Mouse (Mus musculus) lung, embryonic 15.5 days (tissue): Measurements from ENCODE around the gene Cfap299. TPM values are rescaled to one million over a fixed set of nuclear protein-coding genes. Genes with fewer than 3 reads are reported as not detected.

Source experiments
- ATAC-seq: fragments of 200-750 bp; cut with Nextera tagmentation; 2 replicates; pipeline ENCODE4 v1.8.0; 2017; ENCODE audit warnings: moderate number of reproducible peaks, borderline replicate concordance; ENCODE audit not compliant: low FRiP score, low TSS enrichment; ENCODE audit errors: extremely low read depth
- H3K27ac ChIP-seq: fragments of 300-500 bp; sonication (generic); 2 replicates; pipeline ENCODE4 v1.5.1; 2015; ENCODE audit warnings: moderate library complexity, mild to moderate bottlenecking, inconsistent platforms
- H3K27me3 ChIP-seq: fragments of 300-500 bp; sonication (generic); 2 replicates; pipeline ENCODE4 v1.6.1; 2015; ENCODE audit warnings: inconsistent platforms
- H3K36me3 ChIP-seq: fragments of 300-500 bp; sonication (generic); 2 replicates; pipeline ENCODE4 v1.6.1; 2015; ENCODE audit warnings: inconsistent platforms
- H3K4me1 ChIP-seq: fragments of 300-500 bp; sonication (generic); 2 replicates; pipeline ENCODE4 v1.6.1; 2015; ENCODE audit warnings: inconsistent platforms
- H3K4me2 ChIP-seq: fragments of 300-500 bp; sonication (generic); 2 replicates; pipeline ENCODE4 v1.6.1; 2015; ENCODE audit warnings: inconsistent platforms, mild to moderate bottlenecking, moderate library complexity
- H3K4me3 ChIP-seq: fragments of 300-500 bp; sonication (generic); 2 replicates; pipeline ENCODE4 v1.5.1; 2015; ENCODE audit warnings: mild to moderate bottlenecking, inconsistent platforms
- H3K9ac ChIP-seq: fragments of 300-500 bp; sonication (generic); 2 replicates; pipeline ENCODE4 v1.6.1; 2015; ENCODE audit warnings: inconsistent platforms
- H3K9me3 ChIP-seq: fragments of 300-500 bp; sonication (generic); 2 replicates; pipeline ENCODE4 v1.6.1; 2016; ENCODE audit warnings: inconsistent platforms
- WGBS: fragments of 180-500 bp; shearing (Covaris S2); methylation state at CpG from one replicate; pipeline ENCODE4 v1.1.7; 2015; 5-methylcytosine and 5-hydroxymethylcytosine counted together
- polyA plus RNA-seq: library from polyadenylated mRNA; unstranded; fragments of >200 nt; fragmentation: Nextera tagmentation; extraction: Ambion mirVana; gene quantifications from 2 replicates; pipeline ENCODE4 v1.2.1, GENCODE M21; 2015

Gene Cfap299
- polyA plus RNA-seq, 1 experiment from 2014 or later = 3.0 TPM

DNA sequence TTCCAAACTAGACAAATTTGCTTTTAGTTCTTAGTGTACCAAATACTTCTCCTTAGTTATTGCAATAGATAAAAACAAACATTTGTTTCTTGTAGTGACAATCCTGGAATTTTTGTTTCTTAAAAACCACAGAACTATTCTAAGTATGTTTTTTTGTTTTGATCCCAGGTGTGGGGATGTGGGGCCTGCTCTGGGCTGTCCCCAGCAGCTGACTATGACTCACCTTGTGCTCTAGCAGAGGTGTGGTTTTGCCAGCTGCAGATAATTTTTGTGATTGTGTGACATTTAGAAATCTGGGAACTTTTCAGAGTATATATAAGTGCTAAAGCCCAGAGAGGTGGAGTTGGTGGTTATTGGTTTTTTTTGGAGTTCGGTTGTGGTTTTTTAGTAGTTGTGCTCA lies 221.8 kb downstream of the Cfap299 start:
- WGBS = 94% methylated on average over 1 of the region's 1 CpGs
- Histone ChIP-seq H3K27ac (no peak overlapping the region), H3K27me3 (no peaks in the 10 kb centered on the region), H3K36me3 (no peaks in the 10 kb centered on the region), H3K9ac (no peak overlapping the region), H3K4me3 (no peak overlapping the region), H3K4me1 (peaks cover 9% of the 10 kb centered on the region), H3K9me3 (no peaks in the 10 kb centered on the region), H3K4me2 (no peak overlapping the region)
- ATAC-seq = no peak

DNA sequence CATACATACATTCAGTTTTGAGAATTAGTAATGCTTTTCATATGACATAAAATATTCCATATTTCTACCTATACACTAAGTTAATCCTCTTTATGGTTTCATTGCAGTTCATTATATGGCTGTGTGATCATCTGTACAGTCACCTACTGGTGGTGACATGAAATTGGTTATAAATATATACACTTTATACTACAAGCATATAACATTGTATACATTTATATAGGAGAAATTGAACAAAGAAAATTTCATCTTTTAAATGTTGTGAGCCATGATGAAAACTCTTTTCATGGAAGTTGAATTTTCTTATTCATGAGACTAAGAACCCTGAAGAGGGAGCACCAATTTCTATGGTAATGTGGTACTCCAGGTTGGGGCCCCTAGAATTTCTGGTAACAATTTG lies 223.3 kb downstream of the Cfap299 start, which contains the start of gene Gm11111:
Gene Gm11111 (plus strand): TSS at position 301 of the 400 bp plus-strand sequence.
- Histone ChIP-seq H3K9ac (no peak within 1 kb of the TSS), H3K9me3 (no peaks in the 10 kb centered on the region), H3K4me1 (peaks cover 9% of the 10 kb centered on the region), H3K4me2 (no peak within 1 kb of the TSS), H3K36me3 (no peaks in the 10 kb centered on the region), H3K27ac (no peak within 1 kb of the TSS), H3K27me3 (no peaks in the 10 kb centered on the region), H3K4me3 (no peak within 1 kb of the TSS)
- no peak for ATAC-seq

DNA sequence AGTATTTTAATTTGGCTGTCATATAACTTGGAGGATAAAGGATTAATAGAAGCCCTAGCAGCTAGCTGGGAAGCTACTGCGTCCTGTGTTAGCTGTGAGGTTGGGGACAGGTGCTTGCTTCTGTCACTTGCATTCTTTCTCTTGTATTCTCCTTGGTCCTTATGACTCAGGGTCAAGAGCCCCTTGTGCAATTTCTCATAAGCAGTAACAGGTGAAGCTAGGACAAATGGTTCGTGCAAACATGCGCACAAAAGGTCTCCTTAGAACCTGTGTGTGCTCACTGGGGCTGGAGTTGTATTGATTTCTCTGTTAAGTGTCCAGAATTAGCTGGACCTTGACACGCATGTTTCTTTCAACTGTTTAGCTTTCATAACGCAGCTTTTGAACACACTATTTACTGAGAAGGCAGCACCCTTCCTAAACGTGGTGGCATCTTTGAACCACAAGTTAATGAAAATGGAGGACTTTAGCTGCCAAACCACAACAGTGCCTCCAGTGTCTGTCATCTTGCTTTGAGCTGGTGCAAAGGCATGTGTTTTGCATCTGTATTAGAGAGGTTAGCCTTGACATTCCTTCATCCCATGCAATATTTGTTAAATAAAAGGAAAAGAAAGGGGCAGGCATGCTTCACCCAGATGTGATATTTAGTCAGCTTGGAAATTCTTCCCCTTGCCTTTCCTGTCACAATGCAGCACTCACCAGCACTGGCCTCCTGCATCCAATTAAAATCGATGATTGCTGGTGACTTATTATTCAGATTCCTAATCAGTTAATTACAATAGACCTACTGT lies 223.9 kb downstream of the Cfap299 start:
- H3K9ac ChIP-seq = no peak overlapping the region
- H3K36me3 ChIP-seq = no peaks in the 10 kb centered on the region
- H3K27me3 ChIP-seq = no peaks in the 10 kb centered on the region
- H3K27ac ChIP-seq = no peak overlapping the region
- H3K4me2 ChIP-seq = no peak overlapping the region
- H3K9me3 ChIP-seq = no peaks in the 10 kb centered on the region
- peaks cover 9% of the 10 kb centered on the region for H3K4me1 ChIP-seq
- ATAC-seq = no peak
- H3K4me3 ChIP-seq = no peak overlapping the region
- WGBS = 60% methylated on average over 7 of the region's 7 CpGs

DNA sequence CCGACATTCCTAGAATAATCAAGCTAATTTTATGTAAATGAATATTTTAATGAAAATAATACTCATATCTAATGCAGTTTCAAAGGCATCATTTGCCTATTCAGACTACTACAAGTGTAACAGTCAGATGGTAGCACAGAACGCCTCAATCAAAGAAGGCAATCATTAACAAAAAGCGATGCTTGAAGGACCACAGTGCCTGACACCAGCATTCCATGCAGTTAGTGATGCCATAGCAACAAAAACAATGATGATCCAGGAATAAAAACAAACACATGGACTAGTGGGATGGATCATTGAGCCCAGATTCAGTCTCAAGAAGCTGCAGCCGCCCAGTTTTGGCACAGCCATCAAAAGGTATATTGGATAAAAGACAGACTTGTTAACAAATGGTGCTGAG lies 232.2 kb downstream of the Cfap299 start:
- Histone ChIP-seq H3K4me1 (peaks cover 12% of the 10 kb centered on the region), H3K4me2 (no peak overlapping the region), H3K27ac (no peak overlapping the region), H3K9ac (no peak overlapping the region), H3K27me3 (no peaks in the 10 kb centered on the region), H3K9me3 (no peaks in the 10 kb centered on the region), H3K36me3 (no peaks in the 10 kb centered on the region), H3K4me3 (no peak overlapping the region)
- no peak for ATAC-seq
- 80% methylated on average over 4 of the region's 4 CpGs for WGBS

DNA sequence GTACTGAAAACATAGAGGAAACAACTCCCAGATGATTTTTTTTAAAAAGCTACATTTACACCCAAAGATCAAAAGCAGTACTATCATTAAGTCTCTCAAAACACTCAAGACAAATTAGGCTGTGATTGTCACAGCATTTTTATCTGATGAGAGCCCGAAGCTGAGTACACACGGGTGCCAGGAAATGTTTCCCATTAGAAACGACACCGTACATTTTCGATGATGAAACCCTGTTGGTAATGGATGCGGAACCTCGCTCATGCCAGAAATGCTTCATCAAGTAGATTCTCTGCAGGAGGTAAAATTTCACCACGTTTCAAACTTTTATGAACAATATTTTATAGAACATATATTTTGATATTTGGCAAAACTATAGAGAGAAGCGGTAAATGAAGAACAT lies 233.7 kb downstream of the Cfap299 start:
- no peak overlapping the region for H3K4me2 ChIP-seq
- no peaks in the 10 kb centered on the region for H3K27me3 ChIP-seq
- H3K4me1 ChIP-seq = peaks cover 19% of the 10 kb centered on the region
- H3K9ac ChIP-seq = no peak overlapping the region
- WGBS = 40% methylated on average over 9 of the region's 9 CpGs
- no peak overlapping the region for H3K4me3 ChIP-seq
- H3K27ac ChIP-seq = no peak overlapping the region
- no peaks in the 10 kb centered on the region for H3K9me3 ChIP-seq
- no peaks in the 10 kb centered on the region for H3K36me3 ChIP-seq
- peak; percentile 25; the same call in 1 of the 2 replicates for ATAC-seq

DNA sequence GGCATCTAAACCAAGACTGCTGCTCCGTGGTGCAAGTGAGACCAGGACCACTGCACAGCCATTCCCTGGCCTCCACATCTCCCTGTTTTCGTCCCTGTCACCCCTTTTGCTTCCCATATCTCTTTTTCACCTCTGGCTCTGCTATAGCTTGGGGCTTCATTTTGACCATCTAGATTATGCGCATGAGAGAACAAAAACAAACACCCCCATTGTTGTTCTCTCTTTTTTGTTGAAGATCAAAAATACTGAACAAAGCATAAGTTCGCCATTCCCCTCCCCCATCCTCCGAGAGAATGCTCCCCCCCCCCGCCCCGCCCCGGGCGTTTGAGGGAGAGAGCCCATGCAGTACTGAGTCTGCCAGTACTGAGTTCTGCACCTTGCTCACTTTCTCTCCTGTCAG lies 234.7 kb downstream of the Cfap299 start:
- H3K9me3 ChIP-seq = no peaks in the 10 kb centered on the region
- H3K4me2 ChIP-seq = no peak overlapping the region
- H3K36me3 ChIP-seq = no peaks in the 10 kb centered on the region
- no peak overlapping the region for H3K27ac ChIP-seq
- peaks cover 29% of the 10 kb centered on the region for H3K4me1 ChIP-seq
- no peaks in the 10 kb centered on the region for H3K27me3 ChIP-seq
- WGBS = 69% methylated on average over 9 of the region's 9 CpGs
- no peak overlapping the region for H3K4me3 ChIP-seq
- no peak overlapping the region for H3K9ac ChIP-seq
- no peak for ATAC-seq

DNA sequence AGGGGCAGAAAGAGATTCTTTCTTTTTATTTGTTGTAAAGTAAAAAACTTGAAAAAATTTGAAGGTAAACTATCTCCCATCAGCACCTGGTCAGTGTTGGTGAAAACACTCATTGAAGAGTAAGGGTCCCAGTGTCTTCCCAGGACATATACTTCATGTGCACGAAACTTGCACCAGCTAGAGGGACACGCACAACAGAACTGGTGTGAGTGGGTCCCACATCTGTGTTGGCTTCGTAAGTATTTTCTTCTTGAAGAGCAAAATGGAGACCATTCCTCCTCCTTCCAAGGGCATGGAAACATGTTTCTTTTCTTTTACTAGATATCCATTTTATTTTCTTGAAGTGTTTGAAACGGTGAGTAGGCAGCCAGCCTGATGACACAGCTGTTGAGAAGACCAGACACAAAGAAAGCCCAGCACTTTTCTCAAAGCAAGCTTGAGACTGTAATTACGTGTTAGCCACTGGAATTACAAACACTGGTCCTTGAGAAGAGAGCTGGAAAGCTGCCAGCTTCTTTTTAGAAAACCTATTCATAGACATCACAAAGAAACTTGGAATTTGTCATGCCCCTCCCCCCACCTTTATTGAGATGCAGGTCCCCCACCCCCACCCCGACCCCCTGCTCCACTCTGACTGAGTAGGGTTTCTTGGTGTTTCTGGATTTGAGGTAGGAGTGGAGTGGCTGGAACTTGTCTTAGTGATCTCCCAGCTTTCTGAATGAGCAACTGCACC lies 237.5 kb downstream of the Cfap299 start:
- no peaks in the 10 kb centered on the region for H3K36me3 ChIP-seq
- no peak overlapping the region for H3K9ac ChIP-seq
- no peak overlapping the region for H3K4me3 ChIP-seq
- peak overlapping the region; percentile 53 for H3K27ac ChIP-seq
- WGBS = 26% methylated on average over 6 of the region's 6 CpGs
- H3K4me2 ChIP-seq = no peak overlapping the region
- no peaks in the 10 kb centered on the region for H3K9me3 ChIP-seq
- no peaks in the 10 kb centered on the region for H3K27me3 ChIP-seq
- 0 out of 2 replicates have a peak, but pooled peaks have one; percentile 36 for ATAC-seq
- H3K4me1 ChIP-seq = peaks cover 40% of the 10 kb centered on the region

DNA sequence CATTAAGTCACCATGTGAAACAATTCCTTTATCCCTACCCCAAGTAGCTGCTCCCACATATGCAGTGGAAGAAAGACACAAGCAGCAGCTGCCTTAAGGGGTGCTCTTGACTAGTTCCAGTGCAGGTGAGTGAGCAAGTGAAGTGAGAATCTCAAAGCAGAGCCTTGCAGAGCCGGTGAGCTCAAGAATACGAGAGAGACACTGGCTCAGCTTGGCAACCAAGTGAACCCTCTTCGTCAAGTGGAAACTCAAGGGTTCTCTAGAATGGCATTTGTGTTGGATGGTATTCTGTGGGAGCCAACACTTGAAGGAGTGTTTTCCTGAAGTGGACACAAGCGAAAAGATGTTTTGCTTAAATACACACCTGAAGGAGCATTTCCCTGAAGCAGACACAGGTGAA lies 239.4 kb downstream of the Cfap299 start:
- no peaks in the 10 kb centered on the region for H3K9me3 ChIP-seq
- peaks cover 39% of the 10 kb centered on the region for H3K4me1 ChIP-seq
- no peaks in the 10 kb centered on the region for H3K36me3 ChIP-seq
- peak overlapping the region; percentile 71 for H3K27ac ChIP-seq
- H3K9ac ChIP-seq = no peak overlapping the region
- no peak; the same call in 1 of the 2 replicates for ATAC-seq
- H3K4me2 ChIP-seq = no peak overlapping the region
- H3K4me3 ChIP-seq = no peak overlapping the region
- no peaks in the 10 kb centered on the region for H3K27me3 ChIP-seq
- 62% methylated on average over 4 of the region's 4 CpGs for WGBS

DNA sequence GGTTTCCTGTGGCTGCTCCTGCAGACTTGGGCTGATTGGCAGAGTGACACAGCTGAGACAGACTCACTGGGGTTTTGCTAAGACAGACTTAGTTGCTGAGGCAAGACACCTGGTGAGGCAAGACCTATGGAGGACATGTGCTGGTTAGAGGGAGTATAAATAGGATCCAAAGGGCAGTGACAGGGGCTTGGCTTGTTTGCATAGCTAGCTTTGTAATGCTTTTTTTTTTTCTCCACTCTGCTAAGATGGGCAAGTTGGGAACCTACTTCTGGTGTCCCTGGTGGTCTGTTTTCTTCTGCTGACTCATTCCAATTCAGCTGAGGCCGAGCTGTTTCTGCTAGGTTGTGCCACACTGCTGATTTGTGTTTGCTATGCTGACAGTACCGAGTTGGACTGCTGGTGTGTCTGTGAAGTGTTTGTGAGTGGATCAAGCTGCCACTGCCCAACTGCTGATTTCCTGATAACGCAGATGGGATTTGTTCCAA lies 240.0 kb downstream of the Cfap299 start:
- H3K27ac ChIP-seq = peak overlapping the region; percentile 71

DNA sequence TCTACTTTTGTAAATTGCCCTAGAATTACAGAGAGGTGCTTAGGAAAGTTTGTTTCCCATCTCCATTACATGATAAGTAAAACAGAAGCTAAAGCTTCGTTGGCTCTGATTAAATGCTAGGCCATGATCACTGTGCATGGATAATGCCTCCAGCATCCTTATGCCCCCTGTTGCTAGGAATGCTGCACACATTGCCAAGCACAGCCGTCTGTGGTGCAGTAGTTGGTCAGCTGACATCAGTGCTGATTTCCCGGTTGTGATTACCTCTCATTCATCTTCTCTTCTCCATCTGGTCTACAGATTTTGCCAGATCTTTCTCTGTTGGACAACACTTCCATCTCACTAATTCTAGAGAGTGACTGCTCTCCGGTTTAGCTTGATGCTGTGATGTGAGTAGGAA lies 243.3 kb downstream of the Cfap299 start:
- Histone ChIP-seq H3K36me3 (no peaks in the 10 kb centered on the region), H3K4me3 (no peak overlapping the region), H3K27me3 (no peaks in the 10 kb centered on the region), H3K9ac (no peak overlapping the region), H3K4me1 (peaks cover 48% of the 10 kb centered on the region), H3K9me3 (no peaks in the 10 kb centered on the region), H3K27ac (no peak overlapping the region), H3K4me2 (no peak overlapping the region)
- no peak for ATAC-seq
- 62% methylated on average over 4 of the region's 4 CpGs for WGBS

More for the DNA sequence above, 240.0 kb downstream of the Cfap299 start:
- H3K27me3 ChIP-seq = no peaks in the 10 kb centered on the region
- WGBS = 11% methylated on average over 3 of the region's 3 CpGs
- H3K4me2 ChIP-seq = no peak overlapping the region
- no peak overlapping the region for H3K4me3 ChIP-seq
- peaks cover 36% of the 10 kb centered on the region for H3K4me1 ChIP-seq
- no peaks in the 10 kb centered on the region for H3K9me3 ChIP-seq
- no peak overlapping the region for H3K9ac ChIP-seq
- peak; percentile 87 for ATAC-seq
- H3K36me3 ChIP-seq = no peaks in the 10 kb centered on the region

DNA sequence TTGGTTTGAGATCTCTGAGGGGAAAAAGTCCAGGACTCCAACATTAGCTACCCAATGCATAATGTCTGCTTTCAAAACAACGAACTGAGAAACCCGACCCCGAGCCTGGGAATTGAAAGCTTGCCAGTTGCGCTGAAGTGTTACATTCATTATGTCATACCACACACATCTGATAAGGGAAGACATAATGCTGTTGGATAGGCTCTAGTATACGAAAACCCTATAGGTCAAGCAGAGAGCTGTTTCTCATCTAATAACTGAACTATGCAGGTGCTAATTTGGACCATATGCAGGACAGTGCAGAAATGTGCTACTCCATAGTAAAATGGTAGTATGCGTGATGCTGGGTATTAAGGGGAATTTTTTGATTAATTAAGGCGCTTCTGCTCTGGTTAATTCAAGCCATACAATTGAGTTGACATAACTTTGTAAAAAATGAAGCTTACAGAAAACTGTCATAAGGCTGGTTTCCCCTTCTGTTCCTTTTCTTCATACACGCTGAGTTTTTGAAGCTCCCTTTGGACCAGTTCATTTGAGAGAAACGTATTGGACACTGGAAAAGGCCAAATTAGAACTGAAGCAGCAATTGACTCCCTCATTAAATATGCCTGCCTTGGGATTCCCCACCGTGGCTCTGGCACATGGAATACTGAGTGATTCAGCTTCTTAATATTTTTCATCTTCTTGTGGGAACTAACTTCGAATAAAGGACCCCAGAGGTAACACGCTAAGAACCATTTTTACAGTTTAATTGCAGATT lies 245.8 kb downstream of the Cfap299 start:
- Histone ChIP-seq H3K4me3 (no peak overlapping the region), H3K9me3 (no peaks in the 10 kb centered on the region), H3K27me3 (no peaks in the 10 kb centered on the region), H3K4me1 (peaks cover 34% of the 10 kb centered on the region), H3K9ac (no peak overlapping the region), H3K36me3 (no peaks in the 10 kb centered on the region), H3K27ac (peak overlapping the region; percentile 79), H3K4me2 (no peak overlapping the region)
- WGBS = 41% methylated on average over 12 of the region's 12 CpGs
- ATAC-seq = peak; percentile 79
